Mouse (Mus musculus) lung, postnatal 25 days (tissue): ENCODE results near the gene Ddr1.
"Not testable (repeated sequence)": the region's sequence is repeated elsewhere in the genome, so short reads cannot be mapped to it uniquely, and the experiment has no call there.

Source experiments
- DNase-seq: peaks from one replicate; pipeline ENCODE4 v3.0.0; 2022; ENCODE audit warnings: low spot score

Gene Ddr1

DNA sequence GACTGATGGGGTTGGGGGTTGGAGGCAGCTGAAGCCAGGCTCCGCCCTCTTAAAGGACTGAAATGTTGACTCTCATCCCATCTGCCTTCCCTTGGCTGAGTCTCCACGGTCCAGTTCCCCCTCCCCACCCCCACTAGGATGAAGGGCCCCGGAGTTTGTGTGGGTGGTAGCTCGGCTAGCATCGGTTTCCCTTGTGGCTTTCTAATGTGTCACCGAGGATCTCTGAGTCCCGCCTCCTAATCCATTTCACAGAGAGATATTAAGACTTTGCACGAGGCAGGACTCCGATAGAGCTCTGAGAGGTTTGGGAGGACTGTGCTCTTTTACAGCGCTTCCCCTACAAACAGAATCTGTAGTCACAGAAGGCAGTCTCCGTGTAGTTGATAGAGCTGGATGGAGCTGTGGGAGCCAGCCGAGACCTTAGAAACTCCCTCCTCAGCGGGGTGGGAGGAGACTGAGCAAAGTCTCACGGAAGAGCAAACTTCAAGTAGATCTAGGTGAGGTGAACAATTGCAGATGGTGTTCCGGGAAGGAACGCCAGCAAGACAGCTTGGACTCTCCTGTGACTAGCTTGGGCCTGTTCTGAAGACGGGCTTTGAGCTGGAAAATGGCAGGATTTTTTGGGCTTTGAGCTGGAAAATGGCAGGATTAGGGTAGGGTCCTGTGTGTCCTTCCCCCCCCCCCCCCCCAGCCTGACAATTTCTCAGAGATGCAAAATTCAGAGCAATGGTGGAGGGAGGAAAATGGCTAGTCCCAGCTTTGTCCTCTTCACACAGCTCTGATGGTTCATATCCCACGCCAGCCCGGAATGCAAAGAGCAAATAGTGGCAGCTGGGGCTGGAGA lies at the start of gene Ddr1:
Gene Ddr1 (minus strand): TSS at position 1 of the 844 bp plus-strand sequence.
- no peak for DNase-seq

DNA sequence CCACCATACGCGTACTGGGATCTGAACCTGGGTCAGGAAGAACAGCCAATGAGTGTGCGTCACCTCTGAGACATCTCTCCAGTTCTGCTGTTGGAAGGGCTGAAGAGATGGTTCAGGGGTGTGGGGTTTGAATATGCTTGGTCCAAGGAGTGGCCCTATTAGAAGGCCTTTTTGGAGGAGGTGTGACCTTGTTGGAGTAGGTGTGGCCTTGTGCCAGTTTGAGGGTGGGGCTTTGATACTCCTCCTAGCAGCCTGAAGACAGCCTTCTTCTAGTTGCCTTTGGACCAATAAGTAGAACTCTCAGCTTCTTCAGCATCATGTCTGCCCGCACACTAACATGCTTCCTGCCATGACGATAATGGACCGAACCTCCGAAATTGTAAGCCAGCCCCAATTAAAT lies 49.2 kb upstream of the Ddr1 start:
- DNase-seq: no peak

DNA sequence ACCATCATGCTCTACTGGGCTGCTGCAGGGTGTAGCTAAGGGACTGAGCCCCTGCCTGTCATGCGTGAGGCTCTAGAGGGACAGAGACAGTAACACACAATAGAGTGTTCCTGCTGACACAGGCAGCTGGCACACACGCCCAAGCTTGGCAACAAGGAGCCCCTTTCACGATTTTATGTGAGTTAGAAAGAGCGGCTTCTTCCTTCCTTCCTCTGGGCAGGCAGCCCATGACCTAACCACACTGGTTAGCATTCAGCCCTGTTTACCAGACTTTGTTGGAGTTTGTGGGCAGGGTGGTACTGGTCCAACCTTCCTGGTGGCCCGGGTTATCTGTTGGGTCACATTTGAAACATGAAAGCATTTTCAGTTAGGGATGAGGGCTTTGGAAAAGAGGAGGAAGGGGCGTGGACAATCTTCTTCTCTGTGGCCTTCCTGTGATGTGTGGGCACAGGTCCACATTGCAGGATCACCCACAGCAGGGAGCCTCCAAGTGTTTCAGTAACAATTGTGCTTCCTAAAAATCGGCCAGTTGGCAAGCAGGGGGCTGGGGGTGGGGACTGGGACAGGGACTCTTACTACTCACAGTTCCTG lies 47.9 kb upstream of the Ddr1 start:
- DNase-seq: peak; percentile 67

DNA sequence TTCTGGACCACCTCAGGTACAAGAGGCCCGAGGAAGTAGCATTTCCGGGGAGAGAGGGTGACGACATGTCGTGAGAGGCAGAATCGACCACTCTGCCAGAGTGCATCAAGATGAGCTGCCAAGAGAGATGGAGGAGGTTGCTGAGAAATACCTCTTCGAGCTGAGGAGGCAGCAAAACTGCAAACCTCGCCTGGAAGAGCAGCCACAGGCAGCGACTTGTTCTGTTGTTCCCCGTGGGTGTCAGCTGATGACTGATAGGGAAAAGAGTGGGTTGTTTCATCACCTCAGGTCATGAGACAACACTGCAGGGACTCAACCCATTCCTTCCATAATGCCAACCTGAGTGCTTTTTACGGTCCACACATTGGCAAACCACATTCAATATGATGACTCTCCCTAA lies 45.3 kb upstream of the Ddr1 start:
- DNase-seq: no peak

DNA sequence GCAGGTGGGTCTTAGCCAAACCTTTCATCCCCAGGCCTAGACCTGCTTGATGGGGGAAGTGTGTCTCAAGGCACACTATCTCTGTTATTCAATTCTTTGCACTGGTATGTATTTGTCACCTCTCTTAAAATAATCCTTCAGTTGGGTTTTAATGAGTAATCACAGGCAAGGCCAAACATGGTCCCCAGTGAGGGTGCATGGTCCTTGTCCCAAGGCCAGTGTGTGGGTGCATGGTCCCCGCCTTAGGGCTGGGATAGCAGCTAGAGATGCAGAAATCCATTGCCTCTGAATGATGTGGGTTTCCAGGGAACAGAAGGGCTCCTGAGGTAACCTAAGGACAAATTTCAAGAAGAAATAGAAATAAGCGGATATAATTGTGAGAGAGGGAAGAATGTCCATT lies 39.9 kb upstream of the Ddr1 start:
- no peak for DNase-seq

DNA sequence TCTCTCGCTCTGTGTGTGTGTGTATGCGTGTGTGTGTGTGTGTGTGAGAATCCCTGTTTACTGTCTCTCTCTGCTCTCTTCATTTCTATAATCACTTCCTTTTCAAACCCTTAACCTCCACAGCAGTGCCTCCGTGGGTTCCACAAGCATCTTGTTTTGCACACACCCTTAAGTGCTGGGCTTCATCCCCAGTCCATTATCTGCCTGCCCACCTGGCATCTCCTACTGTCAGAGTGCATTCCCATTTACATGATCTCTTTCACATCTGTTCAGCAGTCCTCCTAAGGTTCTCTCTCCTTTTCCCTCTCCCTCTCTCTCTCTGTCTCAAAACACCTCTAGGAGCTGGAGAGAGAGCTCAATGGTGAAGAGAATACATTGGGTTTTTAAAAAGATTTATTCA lies 38.5 kb upstream of the Ddr1 start:
- DNase-seq: no peak

DNA sequence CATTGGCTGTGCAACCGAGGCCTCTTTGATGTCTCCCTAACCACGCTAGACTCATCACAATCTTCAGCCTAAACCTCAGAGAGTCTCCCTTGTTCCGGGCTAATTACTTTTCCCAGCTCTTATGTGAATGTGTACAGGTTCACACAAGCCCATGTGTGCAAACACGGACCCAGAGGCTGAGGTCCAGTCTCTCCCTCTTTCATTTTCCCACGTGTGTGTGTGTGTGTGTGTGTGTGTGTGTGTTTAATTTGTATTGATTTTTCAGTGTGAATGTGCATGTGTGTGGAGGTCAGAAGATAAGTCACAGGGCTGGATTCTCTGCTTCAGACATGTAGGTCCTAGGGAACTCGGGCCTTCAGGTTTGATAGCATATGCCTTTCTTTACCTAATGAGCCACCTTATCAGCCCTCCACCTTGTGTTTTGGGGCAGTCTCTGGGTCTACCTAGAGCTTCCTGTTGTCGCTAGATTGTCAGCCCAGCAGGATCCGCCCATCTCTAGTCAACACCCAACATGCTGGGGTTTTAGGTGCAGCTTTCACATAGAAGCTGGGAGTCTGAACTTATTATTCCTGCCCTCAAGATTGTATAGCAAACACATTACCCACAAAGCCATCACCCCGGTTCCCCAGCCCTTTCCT lies 37.3 kb upstream of the Ddr1 start:
- DNase-seq: peak; percentile 28

DNA sequence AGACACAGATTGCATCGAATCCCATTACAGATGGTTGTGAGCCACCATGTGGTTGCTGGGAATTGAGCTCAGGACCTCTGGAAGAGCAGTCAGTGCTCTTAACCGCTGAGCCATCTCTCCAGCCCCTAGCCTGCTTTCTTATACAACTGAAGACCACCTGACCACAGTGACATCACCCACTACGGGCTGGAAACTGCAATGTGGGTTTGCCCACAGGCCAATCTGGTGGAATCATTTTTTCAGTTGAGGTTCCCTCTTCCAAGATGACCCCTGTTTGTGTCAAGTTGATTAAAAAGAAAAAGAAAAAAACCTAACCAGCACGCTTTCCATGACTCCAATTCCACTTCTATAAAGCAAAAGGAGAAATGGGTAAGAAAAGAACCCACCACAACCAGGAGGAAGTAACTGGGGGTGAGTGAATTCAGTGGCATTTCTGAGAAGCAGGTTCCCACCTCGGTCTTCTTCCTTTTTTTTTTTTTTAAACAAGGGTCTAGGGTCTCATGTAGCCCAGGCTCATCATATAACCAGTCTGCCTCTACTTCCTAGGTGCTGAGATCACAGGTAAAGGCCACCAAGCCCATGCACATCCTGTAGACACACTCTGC lies 36.0 kb upstream of the Ddr1 start:
- DNase-seq: no peak

DNA sequence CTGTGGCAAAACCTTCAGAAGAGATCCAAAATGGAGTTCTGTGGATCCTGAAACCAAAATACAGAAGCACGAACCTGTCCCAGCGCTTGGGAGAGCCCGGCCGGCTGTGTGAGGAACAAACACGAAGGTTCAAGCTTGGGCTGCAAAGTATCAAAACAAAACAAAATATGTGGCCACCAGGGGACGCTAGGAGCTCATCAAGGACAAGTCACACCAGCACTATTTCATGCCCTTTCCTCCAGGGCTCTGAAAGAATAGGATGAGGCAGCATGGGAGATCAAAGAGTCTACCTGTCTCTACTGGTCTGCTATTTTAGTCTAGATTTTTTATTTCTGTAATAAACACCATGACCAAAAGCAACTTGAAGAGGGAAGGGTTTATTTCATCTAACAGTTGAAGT lies 35.3 kb upstream of the Ddr1 start:
- DNase-seq: peak; percentile 94

DNA sequence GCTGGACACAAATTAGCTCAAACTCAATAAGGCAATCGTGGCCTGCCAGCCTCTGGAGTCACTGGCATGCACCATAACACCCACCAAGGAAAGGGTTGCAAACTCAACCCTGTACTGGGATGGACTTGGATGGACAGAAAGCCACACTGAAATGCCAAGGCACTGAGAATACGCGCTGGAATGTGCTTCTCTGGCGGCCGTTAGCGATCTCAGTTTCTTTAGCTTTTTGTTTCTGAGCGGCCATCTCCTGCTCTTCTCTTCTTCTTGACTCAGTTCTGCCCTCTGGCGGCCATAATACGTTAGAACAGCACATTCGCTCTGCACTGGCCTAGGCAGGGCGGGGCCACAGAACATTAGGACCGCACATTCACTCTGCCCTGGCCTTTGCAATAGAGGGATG lies 33.3 kb upstream of the Ddr1 start:
- peak; percentile 90 for DNase-seq

DNA sequence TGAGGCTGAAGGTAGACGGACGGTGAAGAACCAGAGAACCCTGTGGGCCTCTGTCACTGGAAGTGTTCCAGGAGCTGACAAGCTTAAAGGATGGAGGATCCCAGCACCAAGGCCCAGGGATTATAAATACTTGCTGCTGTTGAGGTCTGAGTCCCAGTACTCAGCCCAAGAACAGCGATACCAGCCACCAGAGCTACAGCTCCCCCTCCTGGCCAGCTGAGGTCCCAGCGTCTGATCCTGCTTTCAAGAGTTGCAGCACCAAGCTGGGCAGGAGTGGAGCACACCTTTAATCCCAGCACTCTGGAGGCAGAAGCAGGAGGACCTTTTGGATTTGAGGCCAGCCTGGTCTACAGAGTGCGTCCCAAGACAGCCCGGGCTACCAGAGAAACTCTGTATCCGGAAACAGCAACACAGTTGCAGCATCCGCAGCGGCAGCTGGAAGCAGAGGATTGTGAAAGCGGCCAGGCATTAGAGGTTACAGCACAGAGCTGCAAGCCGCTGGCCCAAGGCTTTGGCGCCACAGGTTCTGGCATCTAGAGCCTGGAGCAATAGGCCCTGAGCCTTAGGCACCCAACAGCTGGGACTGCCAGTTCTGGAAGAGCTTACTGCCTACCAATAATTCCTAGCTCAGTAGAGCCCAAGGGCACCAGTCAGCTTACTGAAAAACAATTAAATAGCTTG lies 32.0 kb upstream of the Ddr1 start:
- peak; percentile 77 for DNase-seq

DNA sequence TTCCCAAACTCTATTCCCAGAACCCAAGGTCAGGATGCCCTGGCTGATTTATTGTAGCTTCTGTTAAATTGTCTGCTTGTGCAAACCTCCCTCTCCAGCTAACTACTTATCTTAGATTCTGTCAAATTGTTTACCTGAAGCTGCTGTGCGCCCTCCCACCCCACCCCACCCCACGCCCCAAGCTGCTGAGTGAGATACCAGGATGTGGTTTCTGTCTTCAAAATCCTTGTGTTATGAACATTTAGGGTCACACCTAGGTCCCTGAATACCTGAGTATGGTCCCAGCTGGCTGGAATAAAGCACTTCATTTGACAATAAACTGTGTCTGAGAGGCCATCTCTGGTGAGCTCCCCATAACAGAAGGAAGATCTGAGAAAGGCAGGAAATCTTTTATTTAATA lies 30.1 kb upstream of the Ddr1 start:
- no peak for DNase-seq

DNA sequence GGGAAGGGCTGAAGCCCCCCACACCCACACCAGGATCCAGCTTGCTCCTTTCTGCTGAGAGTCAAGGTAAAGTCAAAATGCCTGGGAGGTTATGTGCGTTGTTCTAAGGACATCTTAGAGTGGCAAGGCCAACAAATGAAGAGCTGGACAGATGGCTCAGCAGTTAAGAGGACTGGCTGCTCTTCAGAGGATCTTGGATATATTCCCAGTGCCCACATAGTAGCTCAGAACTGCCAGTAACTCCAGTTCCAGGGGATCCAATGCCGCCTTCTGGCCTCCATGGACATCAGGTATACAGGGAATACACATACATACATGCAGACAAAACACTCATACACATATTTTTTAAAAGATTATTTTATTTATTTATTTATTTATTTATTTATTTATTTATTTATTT lies 29.0 kb upstream of the Ddr1 start:
- DNase-seq: no peak

DNA sequence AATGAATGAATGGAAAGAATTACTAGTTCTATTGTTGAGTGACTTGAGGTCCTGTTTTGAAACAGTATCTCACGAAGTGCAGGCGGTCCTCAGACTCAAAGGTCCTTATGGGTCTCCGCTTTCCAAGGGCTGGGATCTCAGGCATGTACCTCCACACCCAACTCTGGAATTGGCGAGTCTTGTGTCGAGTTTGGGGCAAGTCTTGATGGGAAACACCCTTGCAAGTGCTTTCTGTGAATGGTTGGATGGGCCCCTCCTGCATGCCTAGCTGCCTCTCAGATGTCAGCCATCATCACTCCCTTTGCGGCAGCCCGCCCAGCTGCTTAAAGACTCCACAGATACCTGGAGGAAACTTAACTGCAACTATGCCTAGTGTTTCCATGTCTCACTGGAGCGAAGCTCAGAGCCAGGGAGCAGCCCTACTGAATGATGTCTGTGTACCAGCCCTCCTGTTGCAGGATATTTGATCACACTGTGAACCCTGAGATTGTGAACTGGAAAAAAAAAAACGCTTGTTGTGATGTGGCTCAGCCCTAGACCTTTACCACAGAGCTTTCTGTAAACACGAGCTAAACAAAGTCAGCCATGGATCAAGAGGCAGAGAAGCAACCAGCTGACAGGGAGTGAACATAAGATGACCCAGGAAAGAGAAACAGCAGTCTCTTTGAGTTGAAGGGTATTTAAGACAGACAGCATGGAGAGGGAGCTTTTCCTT lies 27.2 kb upstream of the Ddr1 start:
- DNase-seq: peak; percentile 37

DNA sequence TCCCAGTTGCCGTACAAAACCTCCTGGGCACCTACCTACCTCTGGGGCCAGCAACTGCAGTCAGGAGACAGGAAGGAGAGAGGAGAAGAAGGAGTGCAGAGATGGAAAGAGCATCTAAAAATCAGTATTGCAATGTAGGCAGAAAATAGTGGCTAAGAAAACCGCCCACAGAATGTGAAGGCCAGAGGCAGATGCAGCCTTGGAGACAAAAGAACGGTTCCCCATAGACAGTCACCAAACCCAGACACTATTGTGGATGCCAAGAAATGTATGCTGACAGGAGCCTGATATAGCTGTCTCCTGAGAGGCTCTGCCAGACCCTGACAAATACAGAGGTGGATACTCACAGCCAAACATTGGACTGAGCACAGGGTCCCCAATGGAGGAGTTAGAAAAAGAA lies 25.7 kb upstream of the Ddr1 start:
- DNase-seq: not testable (repeated sequence)

DNA sequence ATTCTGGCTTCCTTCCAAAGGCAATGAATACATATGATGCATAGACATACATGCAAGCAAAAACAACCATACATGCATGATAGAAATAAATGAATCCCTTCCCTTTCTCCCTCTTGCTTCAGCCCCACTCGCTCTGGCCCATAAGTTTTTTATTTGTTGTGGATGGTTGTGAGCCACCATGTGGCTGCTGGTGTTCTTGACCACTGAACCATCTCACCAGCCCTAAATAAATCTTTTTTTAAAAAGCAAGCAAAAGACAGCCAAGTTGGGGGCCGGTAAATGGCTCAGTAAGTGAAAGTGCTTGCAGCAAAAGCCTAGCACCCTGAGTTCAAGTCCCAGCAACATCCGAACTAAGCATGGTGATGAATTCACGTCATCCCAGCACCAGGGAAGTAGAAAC lies 24.4 kb upstream of the Ddr1 start:
- DNase-seq: no peak

DNA sequence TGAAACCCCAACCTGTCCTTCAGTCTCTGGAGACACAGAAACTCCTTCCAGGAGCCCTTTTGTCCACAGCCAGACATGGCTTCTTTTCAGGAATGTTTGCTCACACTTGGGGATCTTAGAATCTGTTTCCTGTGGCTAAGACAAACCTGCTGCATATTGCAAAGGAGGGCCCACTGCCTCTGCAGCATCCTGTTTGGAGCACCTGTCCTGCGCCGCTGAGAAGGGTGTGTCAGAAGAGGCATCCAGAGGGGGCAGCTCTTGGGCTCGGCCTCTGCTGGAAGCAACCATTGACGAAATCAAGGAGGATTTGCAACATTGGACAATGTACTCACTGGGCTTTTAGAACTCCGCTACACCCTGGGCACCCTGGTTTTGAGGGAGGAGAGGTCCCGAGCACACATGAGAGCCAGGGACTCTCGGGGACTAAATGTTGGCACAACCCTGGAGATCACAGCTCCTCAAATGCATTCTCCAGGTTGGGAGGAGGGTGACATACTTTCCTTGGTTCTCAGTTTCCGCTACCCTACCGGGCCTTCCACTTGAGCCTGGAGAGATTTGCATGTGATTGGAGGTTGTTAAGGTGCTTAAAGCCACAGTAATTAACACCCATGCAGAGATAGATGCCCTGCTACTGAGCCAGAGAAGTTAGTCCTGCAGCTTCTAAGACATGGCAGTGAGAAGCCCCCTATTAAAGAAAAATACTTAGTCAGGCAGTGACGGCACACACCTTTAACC lies 23.2 kb upstream of the Ddr1 start:
- no peak for DNase-seq

DNA sequence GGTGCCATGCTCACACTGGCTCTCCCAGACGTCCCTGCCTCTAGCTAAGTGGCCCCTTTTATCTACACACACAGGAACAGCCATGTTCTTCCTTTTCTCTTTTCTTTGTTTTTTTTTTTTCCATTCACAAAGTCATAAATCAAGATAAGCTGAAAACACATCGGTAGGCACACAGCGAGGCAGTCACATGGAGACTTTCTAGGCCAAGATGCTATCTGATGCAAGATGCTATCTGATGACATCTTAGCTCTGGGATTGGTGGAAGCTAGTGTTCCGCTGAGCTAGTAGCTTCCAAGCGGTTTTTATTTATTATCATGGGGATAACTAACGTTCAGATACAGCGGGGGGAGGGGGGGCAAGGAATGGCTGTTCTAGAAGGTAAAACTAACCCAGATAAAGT lies 22.6 kb upstream of the Ddr1 start:
- DNase-seq: no peak

DNA sequence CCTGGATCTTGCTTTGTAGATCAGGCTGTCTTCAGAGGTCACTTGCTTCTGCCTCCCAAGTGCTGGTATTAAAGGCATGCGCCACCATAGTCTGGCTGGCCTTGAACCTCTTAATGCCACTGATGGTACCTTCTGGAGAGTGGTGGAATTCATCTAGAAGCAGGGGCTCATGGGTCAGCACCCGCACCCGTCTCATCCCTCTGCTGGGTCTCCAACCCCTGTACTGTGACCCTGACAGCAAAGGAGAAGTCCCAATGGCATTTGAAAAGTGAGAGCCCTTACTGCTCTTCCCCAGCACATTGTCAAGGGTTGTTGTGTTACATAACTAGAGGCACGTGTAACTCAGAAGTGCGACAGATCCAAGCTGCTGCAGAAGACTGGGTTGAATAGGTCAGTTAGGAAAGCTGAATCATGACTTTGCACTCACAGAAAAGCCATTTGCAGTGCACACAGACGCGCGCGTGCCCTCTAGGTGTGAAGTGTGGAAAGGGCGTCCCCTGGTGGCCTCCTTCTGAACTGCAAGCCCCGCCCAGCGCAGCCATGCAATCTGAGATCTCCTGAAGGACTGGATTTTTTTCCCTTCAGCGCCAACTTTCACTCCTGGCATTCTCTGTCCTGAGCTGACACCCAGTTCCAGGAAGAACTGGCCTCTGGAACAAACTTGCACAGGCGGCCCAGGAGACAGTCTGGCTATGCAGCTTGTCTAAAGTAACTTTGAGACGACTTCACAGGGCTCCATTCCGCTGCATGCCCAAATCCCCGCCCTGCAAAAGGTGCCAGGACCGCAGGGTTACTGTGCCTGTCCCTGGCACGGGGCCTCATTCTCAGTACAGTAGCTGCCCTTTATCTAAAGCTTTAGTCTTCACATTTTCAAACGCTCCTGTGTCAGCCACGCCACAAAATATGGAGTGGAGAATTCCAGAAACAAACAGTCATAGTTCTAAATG lies 21.1 kb upstream of the Ddr1 start:
- peak; percentile 92 for DNase-seq

DNA sequence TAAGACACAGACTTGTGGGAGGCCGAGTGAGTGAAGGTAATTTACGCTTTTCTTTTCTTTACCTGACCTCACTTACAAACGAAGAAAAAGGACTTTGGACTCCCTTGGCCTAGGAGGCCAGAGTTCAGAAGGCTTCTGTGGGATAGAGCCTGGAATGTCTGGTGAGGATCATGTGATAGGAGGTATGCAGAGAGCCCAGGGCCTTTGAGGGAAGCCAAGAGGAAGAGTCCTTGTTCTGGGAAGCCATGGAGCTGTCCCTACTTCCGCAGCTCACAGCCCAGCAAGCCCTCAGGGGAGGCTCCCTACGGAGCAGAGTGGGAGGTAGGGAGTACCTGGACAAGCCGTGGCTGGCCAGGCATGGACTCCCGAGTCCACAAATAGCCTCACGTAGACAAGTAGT lies 17.3 kb upstream of the Ddr1 start:
- no peak for DNase-seq
